Mouse (Mus musculus) right cerebral cortex, adult 18-20 months (tissue): ENCODE measurements around the gene Gm3594.
"Not testable (repeated sequence)": the region's sequence is repeated elsewhere in the genome, so short reads cannot be mapped to it uniquely, and the experiment has no call there.

ENCODE experiments used
- DNase-seq: peaks from one replicate; pipeline ENCODE4 v3.0.0; 2022; ENCODE audit warnings: mixed read lengths

Gm3594 gene

GRCm38 (mm10) chr14:6444511-6444910 is at the start of gene Gm3594:
Gene Gm3594, minus strand, starts transcription at chr14:6444611.
- DNase-seq, result not testable (repeated sequence)

DNA sequence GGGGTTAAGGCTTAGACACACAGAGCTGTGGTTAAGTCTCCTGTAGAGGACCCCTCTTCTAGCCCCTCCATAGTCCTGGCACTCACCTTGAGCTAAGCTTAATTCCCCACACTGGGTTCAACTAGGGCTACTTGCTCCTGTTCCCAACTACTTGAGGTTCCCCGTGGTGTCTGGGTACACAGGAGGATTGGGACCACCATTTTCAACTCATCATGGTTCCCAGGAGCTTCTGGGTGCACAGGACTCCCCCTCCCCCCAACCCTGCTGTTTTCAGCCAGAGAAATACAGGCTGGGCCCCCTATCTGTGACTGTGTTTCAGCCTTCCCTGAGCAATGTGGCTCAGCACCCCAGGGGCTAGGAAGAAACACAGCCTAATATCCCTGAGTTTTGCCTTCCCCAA is 41.9 kb upstream of the Gm3594 start:
- DNase-seq, result not testable (repeated sequence)

GRCm38 (mm10) chr14:6485541-6485940 is 41.1 kb upstream of the Gm3594 start:
- DNase-seq, result not testable (repeated sequence)

DNA sequence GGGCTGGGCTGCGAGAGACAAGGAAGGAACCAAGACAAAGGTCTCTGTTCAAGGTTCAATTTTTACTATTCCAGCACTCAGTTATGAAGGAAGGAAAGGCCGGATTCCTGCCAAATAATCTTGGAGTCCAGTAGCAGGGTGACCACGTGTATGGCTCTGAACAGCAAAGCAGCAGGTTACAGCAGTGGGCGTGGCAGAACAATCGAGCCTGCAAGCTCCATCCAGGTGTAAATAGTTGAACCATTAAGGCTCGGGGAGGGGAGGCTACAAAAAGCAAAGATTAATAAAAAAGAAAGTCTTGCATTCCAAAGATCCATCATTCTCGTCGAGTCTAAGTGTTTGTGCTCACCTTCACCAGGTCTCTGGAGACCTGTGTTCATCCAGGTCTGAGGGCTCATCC is 37.7 kb upstream of the Gm3594 start:
- not testable (repeated sequence) for DNase-seq

DNA sequence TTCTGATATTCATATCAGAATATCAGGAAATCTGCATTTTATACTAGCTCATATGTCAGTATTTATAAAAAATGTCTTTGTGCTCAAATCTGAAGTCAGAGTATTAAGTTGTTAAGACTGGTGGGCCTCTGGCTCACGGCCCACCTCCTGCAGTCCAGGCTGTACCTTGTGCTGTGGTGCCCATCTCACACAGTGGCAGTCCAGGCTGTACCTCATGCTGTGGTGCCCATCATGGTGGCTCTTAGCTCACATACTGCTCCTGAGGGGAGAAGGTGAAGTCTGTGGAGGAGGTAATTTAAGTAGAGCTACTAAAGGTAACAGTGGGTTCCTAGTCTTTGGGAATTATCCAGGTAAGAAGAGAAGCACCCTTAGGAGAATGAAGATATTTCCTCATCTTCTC is 27.4 kb upstream of the Gm3594 start:
- not testable (repeated sequence) for DNase-seq

- not testable (repeated sequence) for DNase-seq
Measured at GRCm38 (mm10) chr14:6440774-6441173, 3.6 kb downstream of the Gm3594 start.

DNA sequence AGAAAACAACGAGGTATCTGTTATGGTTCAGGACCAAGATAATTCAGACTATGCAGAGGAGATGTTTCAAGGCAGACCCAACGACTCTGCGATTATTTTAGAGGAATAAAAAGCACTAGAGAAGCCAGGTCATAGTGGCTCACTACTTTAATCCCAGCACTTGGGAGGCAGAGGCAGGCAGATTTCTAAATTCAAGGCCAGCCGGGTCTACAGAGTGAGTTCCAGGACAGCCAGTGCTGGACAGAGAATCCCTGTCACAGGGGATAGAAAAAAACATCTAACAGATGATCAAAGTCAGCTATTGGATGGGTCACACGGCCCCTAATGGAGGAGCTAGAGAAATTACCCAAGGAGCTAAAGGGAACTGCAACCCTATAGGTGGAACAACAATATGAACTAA is 4.2 kb downstream of the Gm3594 start:
- not testable (repeated sequence) for DNase-seq

- DNase-seq, result not testable (repeated sequence)
Measured at GRCm38 (mm10) chr14:6426766-6427165, 17.6 kb downstream of the Gm3594 start.

GRCm38 (mm10) chr14:6426353-6426752 is 18.1 kb downstream of the Gm3594 start:
- DNase-seq, result not testable (repeated sequence)

GRCm38 (mm10) chr14:6412382-6412781 is 32.0 kb downstream of the Gm3594 start, which contains the start of gene Gm3591:
Gene Gm3591, minus strand, starts transcription at chr14:6412482.
- DNase-seq, result not testable (repeated sequence)

- DNase-seq, result not testable (repeated sequence)
Measured at GRCm38 (mm10) chr14:6390219-6390618, 54.2 kb downstream of the Gm3594 start, which contains the start of gene Gm16440. Gene Gm16440, minus strand, starts transcription at chr14:6390319.
